Mouse (Mus musculus) limb, embryonic 13.5 days (tissue): ENCODE measurements around the gene Rai14. TPM values are rescaled to one million over a fixed set of nuclear protein-coding genes. Genes with fewer than 3 reads are reported as not detected.

Source experiments
- ATAC-seq: fragments of 200-750 bp; cut with Nextera tagmentation; 2 replicates; pipeline ENCODE4 v1.8.0; 2017; ENCODE audit warnings: low read depth, moderate number of reproducible peaks, moderate TSS enrichment; ENCODE audit not compliant: low FRiP score
- H3K27ac ChIP-seq: fragments of 300-500 bp; sonication (generic); 2 replicates; pipeline ENCODE4 v1.5.1; 2015; ENCODE audit warnings: inconsistent platforms, mild to moderate bottlenecking, moderate library complexity
- H3K27me3 ChIP-seq: fragments of 300-500 bp; sonication (generic); 2 replicates; pipeline ENCODE4 v1.6.1; 2015; ENCODE audit warnings: mild to moderate bottlenecking, inconsistent platforms
- H3K36me3 ChIP-seq: fragments of 300-500 bp; sonication (generic); 2 replicates; pipeline ENCODE4 v1.6.1; 2015; ENCODE audit warnings: inconsistent platforms, mild to moderate bottlenecking, moderate library complexity
- H3K4me1 ChIP-seq: fragments of 300-500 bp; sonication (generic); 2 replicates; pipeline ENCODE4 v1.6.1; 2015; ENCODE audit warnings: inconsistent platforms
- H3K4me2 ChIP-seq: fragments of 300-500 bp; sonication (generic); replicated peaks from 2 replicates; pipeline ENCODE4 v1.6.1; 2015; ENCODE audit warnings: inconsistent platforms, mild to moderate bottlenecking, moderate library complexity
- H3K4me3 ChIP-seq: fragments of 300-500 bp; sonication (generic); 2 replicates; pipeline ENCODE4 v1.5.1; 2015; ENCODE audit warnings: moderate library complexity, mild to moderate bottlenecking, inconsistent platforms
- H3K9ac ChIP-seq: fragments of 300-500 bp; sonication (generic); 2 replicates; pipeline ENCODE4 v1.6.1; 2015; ENCODE audit warnings: mild to moderate bottlenecking, inconsistent platforms
- H3K9me3 ChIP-seq: fragments of 300-500 bp; sonication (generic); 2 replicates; pipeline ENCODE4 v1.6.1; 2016; ENCODE audit warnings: inconsistent platforms
- WGBS: fragments of 180-500 bp; shearing (Covaris S2); methylation state at CpG from one replicate; pipeline ENCODE4 v1.1.7; 2015; 5-methylcytosine and 5-hydroxymethylcytosine counted together
- polyA plus RNA-seq: library from polyadenylated mRNA; unstranded; fragments of >200 nt; fragmentation: Nextera tagmentation; extraction: Ambion mirVana; gene quantifications from 2 replicates; pipeline ENCODE4 v1.2.1, GENCODE M21; 2015

Rai14 gene
- polyA plus RNA-seq, 1 experiment from 2014 or later = 63.7 TPM

GRCm38 (mm10) chr15:10719511-10719910 is 5.1 kb upstream of the Rai14 start:
- H3K9ac ChIP-seq = no peak overlapping the region
- no peak overlapping the region for H3K27ac ChIP-seq
- no peak overlapping the region for H3K4me2 ChIP-seq
- 88% methylated on average over 3 of the region's 3 CpGs for WGBS
- ATAC-seq = no peak
- H3K4me1 ChIP-seq = peaks cover 30% of the 10 kb centered on the region
- peaks cover 10% of the 10 kb centered on the region for H3K9me3 ChIP-seq
- no peaks in the 10 kb centered on the region for H3K27me3 ChIP-seq
- peaks cover 6% of the 10 kb centered on the region; the same call in 1 of the 2 replicates for H3K36me3 ChIP-seq
- no peak overlapping the region for H3K4me3 ChIP-seq

- H3K4me1 ChIP-seq = peaks cover 30% of the 10 kb centered on the region
- H3K27ac ChIP-seq = no peak overlapping the region
- H3K4me3 ChIP-seq = no peak overlapping the region
- ATAC-seq = no peak
- WGBS = 92% methylated on average over 10 of the region's 10 CpGs
- no peaks in the 10 kb centered on the region for H3K27me3 ChIP-seq
- H3K36me3 ChIP-seq = peaks cover 6% of the 10 kb centered on the region; the same call in 1 of the 2 replicates
- H3K9ac ChIP-seq = no peak overlapping the region
- peaks cover 10% of the 10 kb centered on the region for H3K9me3 ChIP-seq
- H3K4me2 ChIP-seq = no peak overlapping the region
These were observed 4.3 kb upstream of the Rai14 start for GRCm38 (mm10) chr15:10718763-10719162.

- H3K4me2 ChIP-seq = no peak overlapping the region
- peaks cover 22% of the 10 kb centered on the region for H3K4me1 ChIP-seq
- no peak overlapping the region for H3K4me3 ChIP-seq
- ATAC-seq = no peak
- no peak overlapping the region for H3K9ac ChIP-seq
- H3K36me3 ChIP-seq = peaks cover 6% of the 10 kb centered on the region; the same call in 1 of the 2 replicates
- no peak overlapping the region for H3K27ac ChIP-seq
- peaks cover 10% of the 10 kb centered on the region for H3K9me3 ChIP-seq
- no peaks in the 10 kb centered on the region for H3K27me3 ChIP-seq
- 100% methylated on average over 1 of the region's 1 CpGs for WGBS
These were observed 2.9 kb upstream of the Rai14 start for GRCm38 (mm10) chr15:10717284-10717683.

GRCm38 (mm10) chr15:10715966-10716365 is 1.5 kb upstream of the Rai14 start:
- H3K4me3 ChIP-seq = no peak overlapping the region
- peak overlapping the region; percentile 80; the same call in 1 of the 2 replicates for H3K4me2 ChIP-seq
- no peak overlapping the region for H3K9ac ChIP-seq
- no peak overlapping the region for H3K27ac ChIP-seq
- H3K9me3 ChIP-seq = peaks cover 10% of the 10 kb centered on the region
- no peaks in the 10 kb centered on the region for H3K27me3 ChIP-seq
- no peak for ATAC-seq
- 20% methylated on average over 5 of the region's 5 CpGs for WGBS
- H3K36me3 ChIP-seq = peaks cover 6% of the 10 kb centered on the region; the same call in 1 of the 2 replicates
- peaks cover 28% of the 10 kb centered on the region for H3K4me1 ChIP-seq

GRCm38 (mm10) chr15:10715139-10715505 is 698 bp upstream of the Rai14 start:
- ATAC-seq = peak; percentile 38
- Histone ChIP-seq H3K4me2 (peak overlapping the region; percentile 80), H3K36me3 (peaks cover 6% of the 10 kb centered on the region; the same call in 1 of the 2 replicates), H3K27ac (peak overlapping the region; percentile 90), H3K27me3 (no peaks in the 10 kb centered on the region), H3K9ac (peak overlapping the region; percentile 98), H3K4me1 (peaks cover 29% of the 10 kb centered on the region), H3K4me3 (peak overlapping the region; percentile 88), H3K9me3 (peaks cover 10% of the 10 kb centered on the region)
- WGBS = under 1% methylated on average over 10 of the region's 10 CpGs

GRCm38 (mm10) chr15:10713626-10714316 is 653 bp downstream of the Rai14 start:
- Histone ChIP-seq H3K27ac (peak overlapping the region; percentile 90), H3K36me3 (peaks cover 15% of the 10 kb centered on the region; the same call in 1 of the 2 replicates), H3K9ac (peak overlapping the region; percentile 98), H3K4me2 (peak overlapping the region; percentile 80), H3K9me3 (peaks cover 10% of the 10 kb centered on the region), H3K27me3 (no peaks in the 10 kb centered on the region), H3K4me1 (peaks cover 29% of the 10 kb centered on the region), H3K4me3 (peak overlapping the region; percentile 88)
- ATAC-seq = peak; percentile 28
- WGBS = under 1% methylated on average over 35 of the region's 35 CpGs

- peaks cover 10% of the 10 kb centered on the region for H3K9me3 ChIP-seq
- H3K27ac ChIP-seq = peak overlapping the region; percentile 90; the same call in 1 of the 2 replicates
- H3K27me3 ChIP-seq = no peaks in the 10 kb centered on the region
- H3K4me3 ChIP-seq = peak overlapping the region; percentile 88
- no peak for ATAC-seq
- WGBS = 6% methylated on average over 13 of the region's 13 CpGs
- peaks cover 29% of the 10 kb centered on the region for H3K4me1 ChIP-seq
- H3K4me2 ChIP-seq = peak overlapping the region; percentile 80
- H3K9ac ChIP-seq = peak overlapping the region; percentile 98
- peaks cover 20% of the 10 kb centered on the region for H3K36me3 ChIP-seq
These were observed 1.2 kb downstream of the Rai14 start for GRCm38 (mm10) chr15:10713181-10713625.

- H3K4me2 ChIP-seq = peak overlapping the region; percentile 80
- no peak overlapping the region for H3K27ac ChIP-seq
- peaks cover 30% of the 10 kb centered on the region for H3K4me1 ChIP-seq
- peak overlapping the region; percentile 88 for H3K4me3 ChIP-seq
- ATAC-seq = no peak
- H3K36me3 ChIP-seq = peaks cover 27% of the 10 kb centered on the region
- H3K9me3 ChIP-seq = peaks cover 6% of the 10 kb centered on the region
- H3K27me3 ChIP-seq = no peaks in the 10 kb centered on the region
- 69% methylated on average over 3 of the region's 3 CpGs for WGBS
- peak overlapping the region; percentile 98 for H3K9ac ChIP-seq
These were observed 2.1 kb downstream of the Rai14 start for GRCm38 (mm10) chr15:10712288-10712687.

GRCm38 (mm10) chr15:10711231-10711630 is 3.2 kb downstream of the Rai14 start:
- WGBS = 58% methylated on average over 6 of the region's 6 CpGs

GRCm38 (mm10) chr15:10708591-10709272 is 5.7 kb downstream of the Rai14 start:
- Histone ChIP-seq H3K9ac (no peak overlapping the region), H3K4me1 (peaks cover 32% of the 10 kb centered on the region), H3K27me3 (no peaks in the 10 kb centered on the region), H3K4me2 (no peak overlapping the region), H3K9me3 (no peaks in the 10 kb centered on the region), H3K4me3 (no peak overlapping the region), H3K27ac (no peak overlapping the region), H3K36me3 (peaks cover 29% of the 10 kb centered on the region)
- no peak for ATAC-seq
- 78% methylated on average over 10 of the region's 10 CpGs for WGBS

More at GRCm38 (mm10) chr15:10711231-10711630, 3.2 kb downstream of the Rai14 start:
- H3K27me3 ChIP-seq = no peaks in the 10 kb centered on the region
- peaks cover 29% of the 10 kb centered on the region for H3K36me3 ChIP-seq
- no peaks in the 10 kb centered on the region for H3K9me3 ChIP-seq
- no peak for ATAC-seq
- H3K9ac ChIP-seq = no peak overlapping the region
- peak overlapping the region; percentile 88; the same call in 1 of the 2 replicates for H3K4me3 ChIP-seq
- H3K27ac ChIP-seq = no peak overlapping the region
- peak overlapping the region; percentile 80 for H3K4me2 ChIP-seq
- H3K4me1 ChIP-seq = peaks cover 32% of the 10 kb centered on the region

GRCm38 (mm10) chr15:10707109-10707508 is 7.3 kb downstream of the Rai14 start:
- Histone ChIP-seq H3K36me3 (peaks cover 29% of the 10 kb centered on the region), H3K27ac (no peak overlapping the region), H3K9ac (no peak overlapping the region), H3K4me2 (no peak overlapping the region), H3K4me3 (no peak overlapping the region), H3K27me3 (no peaks in the 10 kb centered on the region), H3K4me1 (peaks cover 30% of the 10 kb centered on the region), H3K9me3 (no peaks in the 10 kb centered on the region)
- 89% methylated on average over 6 of the region's 6 CpGs for WGBS
- no peak for ATAC-seq

- Histone ChIP-seq H3K36me3 (peaks cover 29% of the 10 kb centered on the region), H3K4me2 (no peak overlapping the region), H3K27me3 (no peaks in the 10 kb centered on the region), H3K9me3 (no peaks in the 10 kb centered on the region), H3K27ac (no peak overlapping the region), H3K4me1 (peaks cover 30% of the 10 kb centered on the region), H3K4me3 (no peak overlapping the region), H3K9ac (no peak overlapping the region)
- no peak for ATAC-seq
- WGBS = 70% methylated on average over 8 of the region's 8 CpGs
These were observed 8.0 kb downstream of the Rai14 start for GRCm38 (mm10) chr15:10706414-10706813.
